Mouse (Mus musculus) C2C12 (cell line): Measurements from ENCODE around the gene Rnase4. TPM values are rescaled to one million over a fixed set of nuclear protein-coding genes. Genes with fewer than 3 reads are reported as not detected.

Experiments used
- H3K27me3 ChIP-seq: one replicate; pipeline ENCODE4 v1.6.1; 2011; ENCODE audit not compliant: control insufficient read depth, insufficient read depth, insufficient read length
- H3K36me3 ChIP-seq: one replicate; pipeline ENCODE4 v1.6.1; 2011; ENCODE audit not compliant: control insufficient read depth, insufficient read depth
- H3K4me3 ChIP-seq: one replicate; pipeline ENCODE4 v1.5.1; 2011; ENCODE audit warnings: mild to moderate bottlenecking, control low read depth; ENCODE audit not compliant: poor library complexity, insufficient read depth, severe bottlenecking
- H3K79me2 ChIP-seq: one replicate; pipeline ENCODE4 v1.6.1; 2011; ENCODE audit not compliant: control insufficient read depth, insufficient read depth
- H3K79me3 ChIP-seq: one replicate; pipeline ENCODE4 v1.6.1; 2011; ENCODE audit warnings: low read depth, control low read depth
- H3ac ChIP-seq: one replicate; pipeline ENCODE3; 2011; ENCODE audit warnings: low read depth; ENCODE audit not compliant: control insufficient read depth, insufficient read length
- CEBPB ChIP-seq: IDR thresholded peaks from one replicate; pipeline ENCODE4 v1.6.1; 2011; ENCODE audit warnings: low read depth, mild to moderate bottlenecking, control low read depth, moderate library complexity
- CTCF ChIP-seq: IDR thresholded peaks from one replicate; pipeline ENCODE4 v1.5.1; 2011; ENCODE audit not compliant: control insufficient read depth, insufficient read depth, insufficient read length
- FOSL1 ChIP-seq: IDR thresholded peaks from one replicate; pipeline ENCODE4 v1.8.0; 2011; ENCODE audit warnings: mild to moderate bottlenecking, low read length; ENCODE audit not compliant: poor library complexity, insufficient read depth, severe bottlenecking
- MAX ChIP-seq: IDR thresholded peaks from one replicate; pipeline ENCODE4 v1.6.1; 2011; ENCODE audit warnings: mild to moderate bottlenecking, control low read depth
- MYOD1 ChIP-seq: IDR thresholded peaks from one replicate; pipeline ENCODE4 v1.6.1; 2011; ENCODE audit warnings: low read depth; ENCODE audit not compliant: control insufficient read depth, insufficient read length
- MYOG ChIP-seq: IDR thresholded peaks from one replicate; pipeline ENCODE4 v1.6.1; 2011; ENCODE audit not compliant: control insufficient read depth, insufficient read length; ENCODE audit errors: extremely low read depth
- USF1 ChIP-seq: IDR thresholded peaks from one replicate; pipeline ENCODE4 v1.6.1; 2011; ENCODE audit warnings: low read depth, mild to moderate bottlenecking, control low read depth, moderate library complexity
- polyA plus RNA-seq: library from polyadenylated mRNA; unstranded; fragments of >200 nt; fragmentation: generic; extraction: Trizol; gene quantifications from one replicate; pipeline ENCODE4 v1.2.1, GENCODE M21; 2012; ENCODE audit warnings: missing spikeins

Rnase4 gene
- polyA plus RNA-seq, 1 experiment: 14.5 TPM

- no peaks in the 10 kb centered on the region for H3K79me3 ChIP-seq
These were observed 15.6 kb downstream of the Rnase4 start for GRCm38 (mm10) chr14:51106449-51106967.

GRCm38 (mm10) chr14:51111966-51112365 lies 21.1 kb downstream of the Rnase4 start:
- TF ChIP-seq CEBPB: no peak

More at GRCm38 (mm10) chr14:51106449-51106967, 15.6 kb downstream of the Rnase4 start:
- no peaks in the 10 kb centered on the region for H3K79me2 ChIP-seq
- H3ac ChIP-seq: no peak overlapping the region
- no peak overlapping the region for H3K4me3 ChIP-seq
- no peak for TF ChIP-seq MYOG
- TF ChIP-seq CTCF: no peak
- no peak for TF ChIP-seq MAX
- TF ChIP-seq CEBPB: no peak
- TF ChIP-seq MYOD1: no peak
- TF ChIP-seq FOSL1: no peak
- no peak for TF ChIP-seq USF1
- H3K36me3 ChIP-seq: no peaks in the 10 kb centered on the region
- H3K27me3 ChIP-seq: no peaks in the 10 kb centered on the region

GRCm38 (mm10) chr14:51113476-51113875 lies 22.6 kb downstream of the Rnase4 start:
- no peaks in the 10 kb centered on the region for H3K79me2 ChIP-seq
- no peak for TF ChIP-seq MYOD1
- TF ChIP-seq FOSL1: no peak
- TF ChIP-seq MYOG: no peak
- TF ChIP-seq MAX: no peak
- no peak for TF ChIP-seq CTCF
- TF ChIP-seq USF1: no peak
- TF ChIP-seq CEBPB: no peak
- no peaks in the 10 kb centered on the region for H3K36me3 ChIP-seq
- no peak overlapping the region for H3K4me3 ChIP-seq
- H3K27me3 ChIP-seq: no peaks in the 10 kb centered on the region
- no peak overlapping the region for H3ac ChIP-seq
- H3K79me3 ChIP-seq: no peaks in the 10 kb centered on the region

More at GRCm38 (mm10) chr14:51111966-51112365, 21.1 kb downstream of the Rnase4 start:
- Histone ChIP-seq H3K36me3 (no peaks in the 10 kb centered on the region), H3K4me3 (no peak overlapping the region), H3K27me3 (no peaks in the 10 kb centered on the region), H3ac (no peak overlapping the region), H3K79me3 (no peaks in the 10 kb centered on the region), H3K79me2 (no peaks in the 10 kb centered on the region)

- no peaks in the 10 kb centered on the region for H3K36me3 ChIP-seq
- H3K79me2 ChIP-seq: no peaks in the 10 kb centered on the region
- H3K27me3 ChIP-seq: no peaks in the 10 kb centered on the region
- H3K79me3 ChIP-seq: no peaks in the 10 kb centered on the region
- H3ac ChIP-seq: no peak within 1 kb of the TSS
- H3K4me3 ChIP-seq: no peak within 1 kb of the TSS
- TF ChIP-seq MYOG (no peak), CEBPB (no peak), MYOD1 (no peak), FOSL1 (no peak), USF1 (no peak)
These were observed 23.2 kb downstream of the Rnase4 start, which contains the start of gene Eddm3b for GRCm38 (mm10) chr14:51113916-51114560. Eddm3b (plus strand) TSS chr14:51114426.

- peaks cover 11% of the 10 kb centered on the region for H3K27me3 ChIP-seq
- no peaks in the 10 kb centered on the region for H3K36me3 ChIP-seq
- H3K4me3 ChIP-seq: no peak overlapping the region
- no peaks in the 10 kb centered on the region for H3K79me2 ChIP-seq
- no peak for TF ChIP-seq MAX
- TF ChIP-seq MYOG: no peak
- no peak for TF ChIP-seq CEBPB
- no peak for TF ChIP-seq CTCF
- H3ac ChIP-seq: no peak overlapping the region
- no peaks in the 10 kb centered on the region for H3K79me3 ChIP-seq
These were observed 34.8 kb downstream of the Rnase4 start for GRCm38 (mm10) chr14:51125684-51126083.

- Histone ChIP-seq H3ac (no peak overlapping the region), H3K27me3 (peaks cover 11% of the 10 kb centered on the region), H3K79me3 (no peaks in the 10 kb centered on the region), H3K36me3 (no peaks in the 10 kb centered on the region), H3K79me2 (no peaks in the 10 kb centered on the region), H3K4me3 (no peak overlapping the region)
- TF ChIP-seq USF1 (no peak), FOSL1 (no peak), MYOD1 (no peak), CTCF (no peak), MYOG (no peak), CEBPB (no peak), MAX (no peak)
These were observed 36.9 kb downstream of the Rnase4 start for GRCm38 (mm10) chr14:51127648-51128258.
